Mouse (Mus musculus) cortical plate, adult 2 months (tissue): ENCODE results near the gene Hsd17b14.

ENCODE experiments used
- CTCF ChIP-seq: fragments of 200-500 bp; IDR thresholded peaks from 2 replicates; pipeline ENCODE4 v1.5.1; 2011; ENCODE audit warnings: mild to moderate bottlenecking, control low read depth, low read length; ENCODE audit not compliant: insufficient read depth; ENCODE audit errors: extremely low read depth
- POLR2A ChIP-seq: fragments of 200-500 bp; IDR thresholded peaks from 2 replicates; pipeline ENCODE4 v1.6.1; 2011; ENCODE audit warnings: mild to moderate bottlenecking, low read length, control low read depth; ENCODE audit not compliant: insufficient read depth; ENCODE audit errors: extremely low read depth

DNA sequence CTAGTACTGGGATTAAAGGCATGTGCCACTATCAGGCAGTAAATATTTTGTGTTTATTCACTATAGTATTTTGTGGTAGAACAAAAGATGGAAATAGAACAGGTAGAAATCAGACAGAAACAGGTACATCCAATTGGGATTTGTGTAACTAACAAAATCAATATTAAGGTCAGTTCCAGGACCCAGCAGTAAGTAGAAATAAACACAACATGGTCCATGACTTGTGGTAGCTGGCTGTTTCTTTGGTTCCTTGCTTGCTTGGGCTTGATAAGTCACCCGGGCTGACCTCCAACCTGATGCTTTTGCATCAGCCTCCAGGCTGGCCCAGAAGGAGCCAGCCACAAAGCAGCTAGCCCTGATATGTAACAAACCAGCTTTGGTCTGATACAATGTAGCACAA is 54.8 kb downstream of the Hsd17b14 start:
- no peak for TF ChIP-seq CTCF
- TF ChIP-seq POLR2A = no peak
